ENCODE assay signal across 14 mouse cellular contexts in genomic region chr4:62878927-62879326, GRCm38 (mm10).
DNase-seq lines count a peak whose midpoint lies in the region; ATAC-seq lines count a peak whose summit lies in the region.
"Had no signal": no experiment of that assay in that cellular context is flagged by ENCODE, and none has a peak within 500 bp of the region (broad histone marks: within the 10 kb centered on the region; RNA-seq: fewer than 3 reads in every experiment).

No protein-coding gene starts in this region.

- no peak overlapping the region for H3K4me2 ChIP-seq in forebrain, embryonic 16.5 days (ENCODE audit: low read length)
- H3K4me2 ChIP-seq in forebrain, embryonic 11.5 days (ENCODE audit: low read depth, low read length, severe bottlenecking), result no peak overlapping the region
- H3K4me2 ChIP-seq: hindbrain, embryonic 14.5 days; liver, embryonic 12.5 days; midbrain, embryonic 13.5 days had no signal

- no peak overlapping the region for H3K9ac ChIP-seq in forebrain, embryonic 16.5 days (replicated peaks; ENCODE audit: low read depth, low read length)
- no peak overlapping the region for H3K9ac ChIP-seq in forebrain, embryonic 11.5 days (ENCODE audit: low read length)
- H3K9ac ChIP-seq: hindbrain, embryonic 14.5 days; liver, embryonic 12.5 days; midbrain, embryonic 13.5 days had no signal

- no peaks in the 10 kb centered on the region for H3K36me3 ChIP-seq in forebrain, embryonic 16.5 days (ENCODE audit: control insufficient read depth, insufficient read depth)
- no peaks in the 10 kb centered on the region for H3K36me3 ChIP-seq in forebrain, embryonic 11.5 days (ENCODE audit: control insufficient read depth, insufficient read depth, low read length)
- H3K36me3 ChIP-seq: forebrain, embryonic 10.5 days; liver, embryonic 12.5 days; midbrain, embryonic 13.5 days had no signal

- no peak overlapping the region for H3K4me3 ChIP-seq in forebrain, embryonic 16.5 days (replicated peaks; ENCODE audit: low read length)
- H3K4me3 ChIP-seq in forebrain, embryonic 11.5 days (ENCODE audit: low read depth, low read length), result no peak overlapping the region
- H3K4me3 ChIP-seq: forebrain, embryonic 10.5 days; liver, embryonic 12.5 days; midbrain, embryonic 13.5 days had no signal

- H3K9me3 ChIP-seq in forebrain, embryonic 16.5 days (ENCODE audit: control insufficient read depth, low read length), result no peaks in the 10 kb centered on the region
- H3K9me3 ChIP-seq in forebrain, embryonic 11.5 days (ENCODE audit: control insufficient read depth, low read length), result no peaks in the 10 kb centered on the region
- H3K9me3 ChIP-seq: forebrain, embryonic 10.5 days; liver, embryonic 12.5 days; midbrain, embryonic 13.5 days had no signal

- WGBS in forebrain, embryonic 16.5 days, result 82% methylated on average over 3 of the region's 3 CpGs
- 90% methylated on average over 3 of the region's 3 CpGs for WGBS in forebrain, embryonic 11.5 days

- peaks cover 6% of the 10 kb centered on the region for H3K4me1 ChIP-seq in forebrain, embryonic 16.5 days (replicated peaks; ENCODE audit: control insufficient read depth, insufficient read depth, low read length)
- H3K4me1 ChIP-seq in forebrain, embryonic 11.5 days (replicated peaks; ENCODE audit: control insufficient read depth, insufficient read depth, low read length), result no peaks in the 10 kb centered on the region
- H3K4me1 ChIP-seq: forebrain, embryonic 10.5 days; liver, embryonic 12.5 days; midbrain, embryonic 13.5 days had no signal

- peak; percentile 45; the same call in 1 of the 2 replicates for ATAC-seq in forebrain, embryonic 16.5 days
- no peak for ATAC-seq in forebrain, embryonic 11.5 days (replicated peaks; ENCODE audit: low FRiP score)
- ATAC-seq: CD4-positive, CD25-positive, alpha-beta regulatory T cell, adult 4 months; liver, embryonic 12.5 days; midbrain, embryonic 13.5 days had no signal

- no peak overlapping the region for H3K27ac ChIP-seq in forebrain, embryonic 16.5 days (ENCODE audit: low read length)
- H3K27ac ChIP-seq in forebrain, embryonic 11.5 days (ENCODE audit: low read depth, low read length), result no peak overlapping the region
- H3K27ac ChIP-seq: forebrain, embryonic 10.5 days; hindbrain, embryonic 14.5 days; liver, embryonic 12.5 days; midbrain, embryonic 13.5 days had no signal

- no peak for DNase-seq in forebrain, embryonic 11.5 days (ENCODE audit: low spot score)
- peak; percentile 85 for DNase-seq in NIH3T3 (ENCODE audit: low read depth)
- DNase-seq in gastrocnemius, postnatal 25 days, result peak; percentile 42
- DNase-seq in layer of hippocampus, postnatal 10 days (ENCODE audit: low spot score in 2 of 2), result peak; percentile 49 to 59
- DNase-seq in B cell, adult 2 months, result no peak
- no peak for DNase-seq in retina, postnatal 1 day
- no peak for DNase-seq in kidney, postnatal 4 days
- DNase-seq: cerebellum, adult 9-11 months had no signal

- H3K27me3 ChIP-seq in forebrain, embryonic 16.5 days (replicated peaks; ENCODE audit: control insufficient read depth, insufficient read depth, low read length), result peaks cover 12% of the 10 kb centered on the region; the same call in 1 of the 2 replicates
- no peaks in the 10 kb centered on the region for H3K27me3 ChIP-seq in forebrain, embryonic 11.5 days (ENCODE audit: control insufficient read depth, insufficient read depth, low read length)
- H3K27me3 ChIP-seq: liver, embryonic 12.5 days; midbrain, embryonic 13.5 days had no signal

Comparison
In these comparisons a context has a peak if more than half of its experiments do, and no peak if none do; other contexts are left out.
1. DNase-seq: peak in NIH3T3 (single experiment), gastrocnemius, postnatal 25 days (single experiment) and layer of hippocampus, postnatal 10 days (2 of 2); none in forebrain, embryonic 11.5 days (single experiment), B cell, adult 2 months (0 of 2), retina, postnatal 1 day (single experiment) and kidney, postnatal 4 days (0 of 2).